Mouse (Mus musculus): ENCODE results near the gene Calhm5.

The Calhm5 gene

GRCm38 (mm10) chr10:34096418-34096883, at the start of gene Calhm5:
Gene Calhm5 (minus strand): TSS chr10:34096519.
- DNase-seq (ENCODE audit: extremely low read depth, low read depth) = peak; percentile 4

- no peak for DNase-seq (ENCODE audit: extremely low read depth, low read depth)
These were observed 45.4 kb upstream of the Calhm5 start for GRCm38 (mm10) chr10:34141693-34142092.

- DNase-seq (ENCODE audit: extremely low read depth, low read depth) = no peak
These were observed 43.4 kb upstream of the Calhm5 start for GRCm38 (mm10) chr10:34139768-34140167.

- no peak for DNase-seq (ENCODE audit: extremely low read depth, low read depth)
These were observed 41.7 kb upstream of the Calhm5 start for GRCm38 (mm10) chr10:34138027-34138426.

- no peak for DNase-seq (ENCODE audit: extremely low read depth, low read depth)
These were observed 40.1 kb upstream of the Calhm5 start for GRCm38 (mm10) chr10:34136432-34136831.

- DNase-seq (ENCODE audit: extremely low read depth, low read depth) = peak; percentile 47
These were observed 35.0 kb upstream of the Calhm5 start for GRCm38 (mm10) chr10:34131356-34131755.

- DNase-seq (ENCODE audit: extremely low read depth, low read depth) = no peak
These were observed 32.1 kb upstream of the Calhm5 start for GRCm38 (mm10) chr10:34128391-34128790.

- DNase-seq (ENCODE audit: extremely low read depth, low read depth) = no peak
These were observed 31.4 kb upstream of the Calhm5 start, which contains the start of gene Calhm6 for GRCm38 (mm10) chr10:34127392-34128378. Gene Calhm6 (minus strand): TSS chr10:34127984.

- DNase-seq (ENCODE audit: extremely low read depth, low read depth) = no peak
These were observed 22.1 kb upstream of the Calhm5 start for GRCm38 (mm10) chr10:34118421-34118820.

GRCm38 (mm10) chr10:34117770-34118169, 21.5 kb upstream of the Calhm5 start:
- DNase-seq (ENCODE audit: extremely low read depth, low read depth) = no peak

GRCm38 (mm10) chr10:34117131-34117530, 20.8 kb upstream of the Calhm5 start:
- DNase-seq (ENCODE audit: extremely low read depth, low read depth) = no peak

- no peak for DNase-seq (ENCODE audit: extremely low read depth, low read depth)
These were observed 15.8 kb upstream of the Calhm5 start for GRCm38 (mm10) chr10:34111964-34112738.

GRCm38 (mm10) chr10:34110863-34111465, 14.6 kb upstream of the Calhm5 start:
- no peak for DNase-seq (ENCODE audit: extremely low read depth, low read depth)

- no peak for DNase-seq (ENCODE audit: extremely low read depth, low read depth)
These were observed 355 bp downstream of the Calhm5 start for GRCm38 (mm10) chr10:34095964-34096363.

- no peak for DNase-seq (ENCODE audit: extremely low read depth, low read depth)
These were observed 1.2 kb downstream of the Calhm5 start for GRCm38 (mm10) chr10:34095147-34095546.

- no peak for DNase-seq (ENCODE audit: extremely low read depth, low read depth)
These were observed 4.4 kb downstream of the Calhm5 start for GRCm38 (mm10) chr10:34091888-34092287.

- DNase-seq (ENCODE audit: extremely low read depth, low read depth) = no peak
These were observed 5.8 kb downstream of the Calhm5 start for GRCm38 (mm10) chr10:34090481-34090880.

GRCm38 (mm10) chr10:34089517-34089916, 6.8 kb downstream of the Calhm5 start:
- DNase-seq (ENCODE audit: extremely low read depth, low read depth) = no peak

- DNase-seq (ENCODE audit: extremely low read depth, low read depth) = no peak
These were observed 7.8 kb downstream of the Calhm5 start for GRCm38 (mm10) chr10:34088515-34088914.

- DNase-seq (ENCODE audit: extremely low read depth, low read depth) = no peak
These were observed 9.8 kb downstream of the Calhm5 start for GRCm38 (mm10) chr10:34086514-34086913.

GRCm38 (mm10) chr10:34074522-34075200, 21.7 kb downstream of the Calhm5 start:
- no peak for DNase-seq (ENCODE audit: extremely low read depth, low read depth)

Data from MEL-GATA-1-ER (cell line).